Mouse (Mus musculus): Measurements from ENCODE around the gene Efs. TPM values are rescaled to one million over a fixed set of nuclear protein-coding genes. Genes with fewer than 3 reads are reported as not detected.

Efs gene
- polyA plus RNA-seq, 1 experiment = 0.16 TPM

DNA sequence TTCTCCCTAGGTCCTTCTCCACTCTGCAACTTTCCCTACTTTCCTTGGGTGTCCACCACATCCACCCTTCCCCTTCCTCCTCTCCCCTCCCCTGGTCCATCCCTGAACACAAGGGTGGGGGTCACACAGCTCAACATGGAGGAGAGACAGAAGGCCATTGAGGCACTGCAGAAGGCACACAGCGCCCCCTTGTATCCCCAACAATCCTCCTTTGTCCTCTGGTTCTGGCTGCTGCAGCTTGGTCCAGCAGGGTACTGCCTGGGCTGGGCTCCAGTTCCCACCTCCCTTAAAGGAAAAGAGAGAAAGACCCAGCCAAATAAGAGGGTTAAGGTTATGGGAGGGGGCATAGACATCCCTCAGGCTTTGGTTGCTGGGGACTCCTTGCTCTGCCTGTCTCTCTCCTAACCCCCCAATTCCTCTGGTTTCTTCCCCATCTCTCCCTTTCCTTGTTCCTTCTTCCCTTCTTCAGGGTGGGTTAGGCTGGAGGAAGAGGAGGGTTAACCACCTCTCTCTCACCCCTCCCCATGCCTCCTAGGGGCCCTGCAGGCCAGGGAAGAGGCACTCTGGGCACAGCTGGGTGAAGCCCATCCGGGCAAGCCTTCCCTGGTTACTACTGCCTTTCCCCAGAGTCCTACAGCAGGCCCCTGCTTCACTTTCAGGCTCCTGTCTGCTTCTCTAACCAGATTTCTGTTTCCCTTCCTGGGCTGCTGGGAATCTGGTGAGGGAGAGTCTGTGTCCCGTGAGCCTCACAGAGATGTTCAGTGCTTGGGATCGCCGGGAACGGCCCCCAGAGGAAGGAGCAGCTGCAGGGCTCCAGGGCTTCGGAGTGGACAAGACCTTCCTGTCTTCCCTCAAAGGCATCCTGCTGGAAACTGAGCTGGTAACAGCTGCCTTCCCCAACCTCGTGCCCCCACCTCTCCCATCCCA is 10.2 kb upstream of the Efs start, which contains the start of gene Cmtm5:
Gene Cmtm5 (plus strand): TSS at position 358 of the 927 bp plus-strand sequence.
- no peak within 1 kb of the TSS for H3K4me3 ChIP-seq (ENCODE audit: insufficient read depth, poor library complexity, severe bottlenecking)
- peaks cover 15% of the 10 kb centered on the region for H3K27me3 ChIP-seq (ENCODE audit: control insufficient read depth, insufficient read depth, insufficient read length)
- no peaks in the 10 kb centered on the region for H3K36me3 ChIP-seq (ENCODE audit: control insufficient read depth, insufficient read depth)
- no peaks in the 10 kb centered on the region for H3K79me3 ChIP-seq (ENCODE audit: low read depth)
- no peaks in the 10 kb centered on the region for H3K79me2 ChIP-seq (ENCODE audit: control insufficient read depth, insufficient read depth)
- no peak within 1 kb of the TSS for H3ac ChIP-seq (ENCODE audit: control insufficient read depth, insufficient read length, low read depth)
- TF ChIP-seq CTCF (IDR thresholded peaks at IDR 0.05; ENCODE audit: control insufficient read depth, insufficient read depth, insufficient read length) = no peak
- no peak for TF ChIP-seq FOSL1 (IDR thresholded peaks at IDR 0.05; ENCODE audit: insufficient read depth, low read length, poor library complexity, severe bottlenecking)
- TF ChIP-seq CEBPB (IDR thresholded peaks at IDR 0.05; ENCODE audit: low read depth) = no peak
- TF ChIP-seq MYOG (IDR thresholded peaks at IDR 0.05; ENCODE audit: control insufficient read depth, extremely low read depth, insufficient read length) = no peak
- TF ChIP-seq MAX (IDR thresholded peaks at IDR 0.05) = no peak

DNA sequence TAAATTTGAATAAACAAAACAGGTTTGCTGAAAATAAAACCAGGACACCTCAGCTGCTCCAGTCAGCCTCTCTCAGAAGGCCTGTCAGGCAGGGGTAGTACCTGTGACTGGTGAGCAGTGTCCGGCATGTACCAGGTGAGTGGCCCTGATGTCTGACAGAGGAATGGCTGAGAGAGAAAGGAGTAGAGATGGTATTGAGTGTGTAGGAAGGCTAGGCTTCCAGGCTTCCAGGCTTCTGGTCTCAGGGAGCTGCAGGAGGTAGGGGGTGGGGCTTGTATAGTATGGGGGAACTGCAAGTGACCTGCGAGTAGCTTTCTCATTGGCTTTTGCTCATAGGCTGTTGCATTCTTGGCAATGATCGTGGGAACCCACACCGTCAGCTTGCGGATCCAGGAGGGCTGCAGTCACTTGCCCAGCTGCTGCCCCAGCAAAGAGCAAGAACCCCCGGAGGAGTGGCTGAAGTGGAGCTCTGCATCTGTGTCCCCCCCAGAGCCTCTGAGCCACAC is 6.8 kb upstream of the Efs start, which contains the start of gene Il25:
Gene Il25 (plus strand): TSS at position 51 of the 506 bp plus-strand sequence.
- Histone ChIP-seq H3K27me3 (ENCODE audit: control insufficient read depth, insufficient read depth, insufficient read length) (peaks cover 19% of the 10 kb centered on the region), H3K79me3 (ENCODE audit: low read depth) (no peaks in the 10 kb centered on the region), H3K4me3 (ENCODE audit: insufficient read depth, poor library complexity, severe bottlenecking) (no peak within 1 kb of the TSS), H3K79me2 (ENCODE audit: control insufficient read depth, insufficient read depth) (no peaks in the 10 kb centered on the region), H3ac (ENCODE audit: control insufficient read depth, insufficient read length, low read depth) (no peak within 1 kb of the TSS), H3K36me3 (ENCODE audit: control insufficient read depth, insufficient read depth) (no peaks in the 10 kb centered on the region)
- TF ChIP-seq CEBPB (IDR thresholded peaks at IDR 0.05; ENCODE audit: low read depth) (no peak), FOSL1 (IDR thresholded peaks at IDR 0.05; ENCODE audit: insufficient read depth, low read length, poor library complexity, severe bottlenecking) (no peak), USF1 (IDR thresholded peaks at IDR 0.05; ENCODE audit: low read depth) (no peak), MYOG (IDR thresholded peaks at IDR 0.05; ENCODE audit: control insufficient read depth, extremely low read depth, insufficient read length) (no peak), CTCF (IDR thresholded peaks at IDR 0.05; ENCODE audit: control insufficient read depth, insufficient read depth, insufficient read length) (no peak)

DNA sequence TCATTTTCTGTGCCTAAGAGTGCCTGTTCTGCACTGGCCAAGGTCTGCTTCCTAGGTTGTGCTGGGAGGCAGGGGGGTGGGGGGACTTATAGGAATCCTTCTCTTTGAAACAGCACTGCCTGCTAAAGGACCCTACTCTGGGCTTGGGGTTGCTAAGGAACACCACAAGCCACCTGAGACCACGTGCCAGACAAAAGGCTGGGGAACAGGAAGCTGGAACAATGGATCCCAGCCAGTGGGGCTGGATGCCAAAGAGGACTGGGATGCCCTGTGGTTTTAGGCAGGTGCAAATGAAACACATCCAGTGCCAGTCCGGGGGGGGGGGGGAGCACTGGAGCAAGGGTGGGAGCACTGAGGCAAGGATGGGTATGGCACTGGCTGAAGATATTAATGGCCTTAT is 4.5 kb upstream of the Efs start:
- TF ChIP-seq FOSL1 (IDR thresholded peaks at IDR 0.05; ENCODE audit: insufficient read depth, low read length, poor library complexity, severe bottlenecking) = no peak
- TF ChIP-seq MYOG (IDR thresholded peaks at IDR 0.05; ENCODE audit: control insufficient read depth, extremely low read depth, insufficient read length) = no peak
- no peak for TF ChIP-seq CTCF (IDR thresholded peaks at IDR 0.05; ENCODE audit: control insufficient read depth, insufficient read depth, insufficient read length)
- TF ChIP-seq USF1 (IDR thresholded peaks at IDR 0.05; ENCODE audit: low read depth) = no peak
- no peak for TF ChIP-seq MYOD1 (IDR thresholded peaks at IDR 0.05; ENCODE audit: control insufficient read depth, insufficient read length, low read depth)
- Histone ChIP-seq H3K79me2 (ENCODE audit: control insufficient read depth, insufficient read depth) (no peaks in the 10 kb centered on the region), H3K36me3 (ENCODE audit: control insufficient read depth, insufficient read depth) (no peaks in the 10 kb centered on the region), H3K27me3 (ENCODE audit: control insufficient read depth, insufficient read depth, insufficient read length) (peaks cover 37% of the 10 kb centered on the region), H3K4me3 (ENCODE audit: insufficient read depth, poor library complexity, severe bottlenecking) (no peak overlapping the region), H3K79me3 (ENCODE audit: low read depth) (no peaks in the 10 kb centered on the region), H3ac (ENCODE audit: control insufficient read depth, insufficient read length, low read depth) (no peak overlapping the region)

DNA sequence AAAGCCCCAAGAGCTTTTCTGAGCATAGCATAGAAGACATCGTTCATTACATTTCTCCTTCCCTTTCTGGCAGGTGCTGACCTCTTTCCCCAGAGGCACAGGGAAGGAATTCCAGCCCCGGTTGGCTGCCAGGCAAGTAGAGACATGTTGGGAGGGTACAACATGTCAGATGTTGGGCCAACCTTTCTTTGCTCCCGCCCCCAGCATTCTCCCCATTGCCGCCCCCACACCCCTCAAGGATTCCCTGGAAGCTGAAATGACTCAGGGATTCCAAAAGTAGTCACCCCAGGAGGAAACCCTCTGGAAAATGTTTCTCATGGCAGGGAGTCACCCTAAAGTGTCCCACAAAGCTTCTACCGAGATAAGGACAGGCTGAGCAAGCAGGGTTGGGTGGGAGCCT is 3.9 kb upstream of the Efs start:
- Histone ChIP-seq H3K4me3 (ENCODE audit: insufficient read depth, poor library complexity, severe bottlenecking) (no peak overlapping the region), H3K27me3 (ENCODE audit: control insufficient read depth, insufficient read depth, insufficient read length) (peaks cover 37% of the 10 kb centered on the region), H3K79me3 (ENCODE audit: low read depth) (no peaks in the 10 kb centered on the region), H3K36me3 (ENCODE audit: control insufficient read depth, insufficient read depth) (no peaks in the 10 kb centered on the region), H3ac (ENCODE audit: control insufficient read depth, insufficient read length, low read depth) (no peak overlapping the region), H3K79me2 (ENCODE audit: control insufficient read depth, insufficient read depth) (no peaks in the 10 kb centered on the region)
- TF ChIP-seq CEBPB (IDR thresholded peaks at IDR 0.05; ENCODE audit: low read depth) = no peak
- no peak for TF ChIP-seq FOSL1 (IDR thresholded peaks at IDR 0.05; ENCODE audit: insufficient read depth, low read length, poor library complexity, severe bottlenecking)
- TF ChIP-seq MAX (IDR thresholded peaks at IDR 0.05) = no peak
- TF ChIP-seq MYOD1 (IDR thresholded peaks at IDR 0.05; ENCODE audit: control insufficient read depth, insufficient read length, low read depth) = no peak
- TF ChIP-seq USF1 (IDR thresholded peaks at IDR 0.05; ENCODE audit: low read depth) = no peak
- TF ChIP-seq CTCF (IDR thresholded peaks at IDR 0.05; ENCODE audit: control insufficient read depth, insufficient read depth, insufficient read length) = no peak
- TF ChIP-seq MYOG (IDR thresholded peaks at IDR 0.05; ENCODE audit: control insufficient read depth, extremely low read depth, insufficient read length) = no peak

DNA sequence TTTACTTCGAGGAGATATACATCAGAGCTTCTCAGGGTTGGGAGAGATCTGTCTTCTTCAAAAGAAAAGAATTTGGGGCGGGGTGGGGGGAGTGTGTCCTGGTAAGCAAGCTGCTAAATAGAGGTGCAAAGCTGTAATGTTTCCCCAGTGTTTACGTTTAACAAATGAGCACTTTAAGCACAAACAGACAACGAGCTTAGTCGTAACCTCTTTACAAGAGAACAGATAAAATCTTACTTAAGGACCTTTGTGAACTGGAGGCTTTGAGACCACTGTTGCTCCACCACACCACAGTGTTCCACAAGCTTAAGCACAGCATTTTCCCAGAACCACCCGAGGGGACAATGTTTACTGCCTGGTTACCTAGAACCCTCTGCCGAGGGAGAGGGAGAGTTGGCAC is 1.4 kb upstream of the Efs start:
- no peak overlapping the region for H3K4me3 ChIP-seq (ENCODE audit: insufficient read depth, poor library complexity, severe bottlenecking)
- H3K36me3 ChIP-seq (ENCODE audit: control insufficient read depth, insufficient read depth) = no peaks in the 10 kb centered on the region
- TF ChIP-seq MAX (IDR thresholded peaks at IDR 0.05) (no peak), MYOG (IDR thresholded peaks at IDR 0.05; ENCODE audit: control insufficient read depth, extremely low read depth, insufficient read length) (no peak), CEBPB (IDR thresholded peaks at IDR 0.05; ENCODE audit: low read depth) (no peak), USF1 (IDR thresholded peaks at IDR 0.05; ENCODE audit: low read depth) (no peak), MYOD1 (IDR thresholded peaks at IDR 0.05; ENCODE audit: control insufficient read depth, insufficient read length, low read depth) (no peak), FOSL1 (IDR thresholded peaks at IDR 0.05; ENCODE audit: insufficient read depth, low read length, poor library complexity, severe bottlenecking) (no peak), CTCF (IDR thresholded peaks at IDR 0.05; ENCODE audit: control insufficient read depth, insufficient read depth, insufficient read length) (no peak)
- H3K27me3 ChIP-seq (ENCODE audit: control insufficient read depth, insufficient read depth, insufficient read length) = peaks cover 39% of the 10 kb centered on the region
- H3K79me2 ChIP-seq (ENCODE audit: control insufficient read depth, insufficient read depth) = no peaks in the 10 kb centered on the region
- H3ac ChIP-seq (ENCODE audit: control insufficient read depth, insufficient read length, low read depth) = no peak overlapping the region
- no peaks in the 10 kb centered on the region for H3K79me3 ChIP-seq (ENCODE audit: low read depth)

All from C2C12 (cell line).